1 mouse cellular context compared by ENCODE assay signal in the genomic region with DNA sequence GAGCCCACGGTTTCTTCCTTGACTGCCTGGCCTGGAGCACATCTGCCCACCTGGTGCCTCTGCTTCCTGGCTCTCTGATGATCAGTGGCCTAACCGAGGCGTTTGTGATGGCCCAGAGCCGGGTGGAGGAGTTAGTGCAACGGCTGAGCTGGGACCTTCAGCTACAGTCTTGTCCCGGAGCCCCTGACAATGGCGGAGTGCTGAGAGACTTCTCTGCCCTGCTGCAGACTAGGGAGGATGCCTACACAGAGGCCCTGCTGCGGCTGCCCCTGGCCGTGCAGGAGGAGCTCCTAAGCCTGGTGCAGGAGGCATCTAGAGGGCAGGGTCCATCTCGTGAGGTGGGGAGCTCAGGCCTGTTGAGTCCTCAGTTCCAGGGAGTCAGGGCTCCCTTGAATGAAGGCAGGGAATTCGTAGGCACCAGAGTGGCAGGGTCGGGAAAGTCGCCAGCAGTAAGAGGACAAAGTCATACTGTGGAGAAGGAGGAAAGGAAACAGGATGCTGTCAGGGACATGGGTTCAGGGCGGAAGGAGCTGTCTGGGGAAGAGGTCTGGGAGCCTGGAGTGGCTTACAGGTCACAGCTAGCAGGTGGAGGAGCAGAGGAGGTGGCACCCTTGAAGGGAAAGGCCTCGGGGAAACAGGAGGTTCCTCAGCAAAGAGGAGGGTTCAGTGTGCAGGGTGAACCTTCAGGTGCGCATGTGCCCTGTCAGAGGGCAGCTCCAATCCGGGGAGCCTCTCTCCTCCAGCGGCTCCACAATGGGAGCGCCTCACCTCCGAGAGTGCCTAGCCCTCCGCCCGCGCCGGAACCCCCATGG.
TF ChIP-seq lines count a peak whose summit lies in the region.

No protein-coding gene starts in this region.

TF ChIP-seq in CH12.LX, 34 proteins besides CTCF, POLR2A, EP300 and RAD21:
- 0 out of 2 replicates have a peak, but pooled peaks have one; percentile 4 for TF ChIP-seq MYC (IDR thresholded peaks at IDR 0.05; ENCODE audit: low read depth, low read length)
- no peak; the same call in 1 of the 2 replicates for TF ChIP-seq MXI1 (IDR thresholded peaks at IDR 0.05; ENCODE audit: low read depth, low read length)
- TF ChIP-seq NRF1 (IDR thresholded peaks at IDR 0.05; ENCODE audit: low read depth, low read length), result 0 out of 2 replicates have a peak, but pooled peaks have one; percentile 13
- TF ChIP-seq NELFE (IDR thresholded peaks at IDR 0.05; ENCODE audit: low read depth, low read length), result 0 out of 2 replicates have a peak, but pooled peaks have one; percentile 0
